Mouse (Mus musculus): ENCODE data around the gene Chadl.
"Not testable (repeated sequence)": the region's sequence is repeated elsewhere in the genome, so short reads cannot be mapped to it uniquely, and the experiment has no call there.

Gene Chadl

GRCm38 (mm10) chr15:81697175-81697574, at the start of gene Chadl:
Gene Chadl, minus strand, starts transcription at chr15:81697287.
- DNase-seq (ENCODE audit: low read depth, low spot score), result no peak

- peak; percentile 64 for DNase-seq (ENCODE audit: low read depth, low spot score)
Observed at GRCm38 (mm10) chr15:81745601-81746114, 48.6 kb upstream of the Chadl start.

- DNase-seq (ENCODE audit: low read depth, low spot score), result peak; percentile 71
Observed at GRCm38 (mm10) chr15:81744992-81745600, 48.0 kb upstream of the Chadl start, which contains the start of the genes Zc3h7b and Rangap1. Gene Zc3h7b, plus strand, starts transcription at chr15:81745057. Gene Rangap1, minus strand, starts transcription at chr15:81745530.

- DNase-seq (ENCODE audit: low read depth, low spot score), result peak; percentile 50
Observed at GRCm38 (mm10) chr15:81742368-81742767, 45.3 kb upstream of the Chadl start.

GRCm38 (mm10) chr15:81739924-81740323, 42.8 kb upstream of the Chadl start:
- no peak for DNase-seq (ENCODE audit: low read depth, low spot score)

GRCm38 (mm10) chr15:81739296-81739695, 42.2 kb upstream of the Chadl start:
- DNase-seq (ENCODE audit: low read depth, low spot score), result no peak

GRCm38 (mm10) chr15:81735075-81735474, 38.0 kb upstream of the Chadl start:
- no peak for DNase-seq (ENCODE audit: low read depth, low spot score)

GRCm38 (mm10) chr15:81729792-81730635, 32.9 kb upstream of the Chadl start:
- DNase-seq (ENCODE audit: low read depth, low spot score), result peak; percentile 99

- DNase-seq (ENCODE audit: low read depth, low spot score), result peak; percentile 55
Observed at GRCm38 (mm10) chr15:81729241-81729791, 32.2 kb upstream of the Chadl start.

- DNase-seq (ENCODE audit: low read depth, low spot score), result no peak
Observed at GRCm38 (mm10) chr15:81725965-81726364, 28.9 kb upstream of the Chadl start.

GRCm38 (mm10) chr15:81723653-81724052, 26.6 kb upstream of the Chadl start:
- DNase-seq (ENCODE audit: low read depth, low spot score), result no peak

GRCm38 (mm10) chr15:81722361-81722760, 25.3 kb upstream of the Chadl start:
- no peak for DNase-seq (ENCODE audit: low read depth, low spot score)

- DNase-seq (ENCODE audit: low read depth, low spot score), result no peak
Observed at GRCm38 (mm10) chr15:81719139-81719531, 22.0 kb upstream of the Chadl start.

- DNase-seq (ENCODE audit: low read depth, low spot score), result no peak
Observed at GRCm38 (mm10) chr15:81718336-81719138, 21.4 kb upstream of the Chadl start.

GRCm38 (mm10) chr15:81713742-81714141, 16.7 kb upstream of the Chadl start:
- DNase-seq (ENCODE audit: low read depth, low spot score), result no peak

GRCm38 (mm10) chr15:81710801-81711200, 13.7 kb upstream of the Chadl start:
- DNase-seq (ENCODE audit: low read depth, low spot score), result no peak

GRCm38 (mm10) chr15:81709686-81710085, 12.6 kb upstream of the Chadl start:
- DNase-seq (ENCODE audit: low read depth, low spot score), result no peak

GRCm38 (mm10) chr15:81708991-81709390, 11.9 kb upstream of the Chadl start:
- no peak for DNase-seq (ENCODE audit: low read depth, low spot score)

- DNase-seq (ENCODE audit: low read depth, low spot score), result no peak
Observed at GRCm38 (mm10) chr15:81703094-81703489, 6.0 kb upstream of the Chadl start.

- no peak for DNase-seq (ENCODE audit: low read depth, low spot score)
Observed at GRCm38 (mm10) chr15:81702306-81703093, 5.4 kb upstream of the Chadl start.

- DNase-seq (ENCODE audit: low read depth, low spot score), result not testable (repeated sequence)
Observed at GRCm38 (mm10) chr15:81701350-81701749, 4.3 kb upstream of the Chadl start.

Data from CD4-positive, CD25-positive, alpha-beta regulatory T cell, adult 2 months (primary cell).